Mouse (Mus musculus) gastrocnemius, adult 2 months (tissue): ENCODE data around the gene Smarce1. TPM values are rescaled to one million over a fixed set of nuclear protein-coding genes. Genes with fewer than 3 reads are reported as not detected.

ENCODE experiments used
- DNase-seq: peaks from one replicate; pipeline ENCODE4 v3.0.0; 2022
- H3K27ac ChIP-seq: fragments of 200-600 bp; 2 replicates; pipeline ENCODE4 v1.8.1; 2022; ENCODE audit warnings: mild to moderate bottlenecking
- H3K4me3 ChIP-seq: fragments of 200-600 bp; 2 replicates; pipeline ENCODE4 v1.8.1; 2022; ENCODE audit warnings: mild to moderate bottlenecking, moderate library complexity
- CTCF ChIP-seq: fragments of 200-600 bp; IDR thresholded peaks from 2 replicates; pipeline ENCODE4 v1.8.1; 2022; ENCODE audit warnings: antibody characterized with exemption, mild to moderate bottlenecking, moderate library complexity
- intact Hi-C: fragments of 180-260 bp; cut with DNase I; formaldehyde crosslinking; loops from one replicate; pipeline ENCODE4 v1.15.1; 2025
- total RNA-seq, 2 experiments: library from RNA; stranded (reverse); gene quantifications; 2 replicates each; pipeline ENCODE4 v1.2.3; 2021

The Smarce1 gene
- total RNA-seq, 2 experiments from 2014 or later = 33.2 to 33.4 TPM

GRCm38 (mm10) chr11:99221811-99222210 lies 9.0 kb downstream of the Smarce1 start:
- peak; percentile 69 for DNase-seq
- TF ChIP-seq CTCF = peak; percentile 31
- Histone ChIP-seq H3K27ac (peak overlapping the region; percentile 82), H3K4me3 (no peak overlapping the region)
- intact Hi-C loops = no loop called here

DNA sequence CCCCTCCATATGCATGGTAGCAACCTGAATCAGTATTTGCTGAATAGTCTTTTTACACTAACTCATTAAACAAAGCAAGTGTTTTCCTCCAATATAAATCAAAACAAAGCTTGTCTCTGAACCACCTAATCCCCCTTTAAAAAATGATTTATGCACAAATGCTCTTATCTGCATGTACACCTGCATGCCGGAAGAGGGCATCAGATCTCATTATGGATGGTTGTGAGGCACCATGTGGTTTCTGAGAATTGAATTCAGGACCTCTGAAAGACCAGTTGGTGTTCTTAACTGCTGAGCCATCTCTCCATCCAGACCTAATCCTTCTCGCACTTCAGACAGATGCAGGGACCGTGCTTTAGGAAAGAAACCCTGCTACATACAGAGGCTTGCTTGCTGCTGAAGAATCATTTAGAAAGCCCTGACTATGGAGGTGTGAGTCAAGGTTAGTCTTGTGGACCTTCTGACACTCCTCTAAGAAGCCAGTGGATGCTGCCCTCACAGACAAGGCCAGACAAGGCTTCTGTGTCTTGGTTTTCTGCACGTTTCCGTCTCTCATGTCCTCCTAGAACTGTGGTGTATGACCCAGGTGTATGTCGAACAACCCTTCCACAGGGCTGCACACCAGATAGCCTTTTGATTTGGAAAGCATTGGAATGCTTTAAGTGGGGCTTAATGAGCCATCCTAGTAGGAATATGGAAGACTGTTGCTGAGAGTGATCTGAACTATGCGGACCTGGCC lies 13.4 kb downstream of the Smarce1 start:
- no peak overlapping the region for H3K4me3 ChIP-seq
- H3K27ac ChIP-seq = peak overlapping the region; percentile 84
- no peak; the same call in 1 of the 2 replicates for TF ChIP-seq CTCF
- intact Hi-C loops = no loop called here
- DNase-seq = no peak

DNA sequence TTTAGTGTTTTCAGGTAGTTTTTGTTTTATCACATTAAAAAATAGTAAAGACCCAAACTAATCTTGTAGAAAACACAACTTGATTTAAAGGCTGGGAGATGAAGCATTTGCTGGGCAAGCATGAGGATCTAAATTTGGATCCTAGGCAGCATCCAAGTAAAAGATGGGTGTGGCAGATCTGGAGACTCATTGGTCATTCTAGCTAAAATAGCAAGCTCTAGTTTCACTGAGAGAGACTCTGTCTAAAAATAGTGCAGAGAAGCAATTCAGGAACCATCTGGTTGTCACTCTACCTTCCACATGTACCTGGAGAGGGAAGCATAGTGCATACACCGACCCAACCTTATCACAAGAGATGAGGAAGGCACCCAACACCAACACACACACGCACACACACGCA lies 14.6 kb downstream of the Smarce1 start:
- no peak for TF ChIP-seq CTCF
- intact Hi-C loops = no loop called here
- DNase-seq = no peak
- H3K4me3 ChIP-seq = no peak overlapping the region
- peak overlapping the region; percentile 84 for H3K27ac ChIP-seq

DNA sequence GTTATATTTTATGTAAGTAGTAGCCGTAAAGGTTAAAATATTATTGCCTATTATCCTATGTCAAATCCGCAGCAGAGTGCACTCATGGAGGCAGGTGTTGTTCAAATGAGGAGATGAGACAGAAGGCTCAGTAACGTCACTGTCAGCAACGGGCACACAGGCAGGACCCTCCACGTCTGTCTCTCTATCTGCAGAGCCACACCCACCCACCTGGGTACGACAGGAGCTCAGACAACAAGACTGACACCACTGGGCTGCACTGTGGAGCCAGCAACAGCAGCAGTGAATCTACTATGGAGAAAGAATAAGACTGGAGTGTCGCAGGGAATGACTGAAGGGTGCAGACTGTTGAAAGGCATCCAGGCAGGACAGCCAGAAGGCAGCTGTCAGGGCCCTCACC lies 18.1 kb downstream of the Smarce1 start:
- DNase-seq = no peak
- TF ChIP-seq CTCF = no peak
- no peak overlapping the region for H3K4me3 ChIP-seq
- H3K27ac ChIP-seq = no peak overlapping the region
- intact Hi-C loops = no loop called here

DNA sequence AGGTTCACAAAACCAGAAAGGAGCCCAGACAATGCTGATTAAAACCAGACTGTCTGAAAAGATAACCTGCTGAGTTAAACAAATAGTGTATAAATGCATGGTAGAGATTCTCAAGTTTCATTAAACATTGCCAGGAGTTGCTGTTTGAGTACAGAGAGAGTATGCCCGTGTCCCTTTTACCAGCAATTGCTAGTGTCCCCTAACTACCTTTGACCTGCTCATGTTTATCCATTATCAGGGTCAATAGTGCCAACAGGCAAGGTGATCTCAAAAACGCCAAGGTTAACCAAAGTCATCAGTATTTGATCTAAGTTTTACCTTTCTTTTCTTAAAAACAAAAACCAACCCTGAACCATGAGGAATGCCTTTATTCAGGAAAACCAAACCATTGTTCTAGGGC lies 18.9 kb downstream of the Smarce1 start:
- intact Hi-C loops = no loop called here
- no peak for DNase-seq
- H3K27ac ChIP-seq = no peak overlapping the region
- TF ChIP-seq CTCF = no peak
- no peak overlapping the region for H3K4me3 ChIP-seq

DNA sequence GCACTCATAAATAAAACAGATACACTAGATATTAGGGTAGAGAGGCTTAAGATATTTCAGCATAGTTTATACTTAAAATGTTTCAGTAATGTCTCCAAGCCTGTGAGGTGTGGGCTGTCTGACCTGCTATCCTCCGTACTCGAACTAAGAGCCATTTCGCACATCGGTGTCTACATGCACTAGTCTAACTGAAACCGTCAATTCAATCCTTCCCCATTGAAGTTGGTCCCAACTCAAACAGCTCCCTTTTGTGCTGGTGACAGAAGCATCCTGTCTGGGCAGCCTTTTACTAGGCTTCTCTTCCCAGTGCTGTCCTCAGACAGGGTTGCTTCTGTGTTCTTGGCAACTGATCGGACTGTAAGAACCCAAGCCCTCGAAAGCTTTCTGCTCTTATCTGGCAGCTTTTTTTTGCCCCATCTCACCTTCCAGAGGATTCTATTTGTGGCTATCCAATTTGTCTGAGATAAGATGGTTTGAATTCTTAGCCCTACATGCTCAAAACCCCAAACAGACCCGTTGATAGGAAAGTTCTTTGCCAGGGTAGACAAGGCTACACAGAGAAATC lies 22.6 kb downstream of the Smarce1 start:
- Histone ChIP-seq H3K4me3 (no peak overlapping the region), H3K27ac (no peak overlapping the region)
- DNase-seq = no peak
- intact Hi-C loops = loop anchor here (5.0 kb wide), 2 partner anchors 34 to 84 kb away; partner anchors contain the start of gene Krt222
- TF ChIP-seq CTCF = no peak

GRCm38 (mm10) chr11:99207449-99207848 lies 23.4 kb downstream of the Smarce1 start:
- no peak for TF ChIP-seq CTCF
- Histone ChIP-seq H3K27ac (no peak overlapping the region), H3K4me3 (no peak overlapping the region)
- intact Hi-C loops = loop anchor here (5.0 kb wide), 2 partner anchors 35 to 85 kb away; partner anchors contain the start of gene Krt222
- DNase-seq = no peak

- peak; percentile 85 for TF ChIP-seq CTCF
- Histone ChIP-seq H3K27ac (no peak overlapping the region), H3K4me3 (no peak overlapping the region)
- DNase-seq = peak; percentile 40
- intact Hi-C loops = loop anchor here (5.0 kb wide), 2 partner anchors 35 to 85 kb away; partner anchors contain the start of gene Krt222
These were observed 23.9 kb downstream of the Smarce1 start for GRCm38 (mm10) chr11:99206954-99207353.

DNA sequence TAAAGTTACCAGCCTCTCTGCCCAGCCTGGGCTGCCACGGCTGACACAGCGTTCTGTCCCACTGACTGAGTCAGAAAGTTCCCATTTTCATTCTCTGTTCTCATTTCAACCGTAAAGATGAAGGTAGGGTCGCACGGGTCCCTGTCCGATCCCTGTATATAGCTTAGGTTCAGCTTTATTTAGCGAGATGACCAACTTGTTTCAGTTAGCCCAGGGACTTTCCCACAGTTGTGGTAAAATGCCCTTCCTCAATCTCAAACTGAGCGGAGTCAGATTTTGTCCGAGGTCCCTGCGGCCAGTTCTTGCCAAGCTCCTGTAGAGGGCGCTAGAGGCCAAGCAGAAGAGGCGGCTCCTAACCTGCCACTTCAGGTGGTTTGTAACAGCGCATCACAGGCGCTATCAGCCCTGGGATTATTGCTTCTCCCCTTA lies 41.6 kb downstream of the Smarce1 start:
- peak; percentile 66 for DNase-seq
- intact Hi-C loops = loop anchor here (1.0 to 5.0 kb wide), 3 partner anchors 58 to 120 kb away; no protein-coding TSS in a partner anchor
- no peak overlapping the region for H3K27ac ChIP-seq
- no peak overlapping the region for H3K4me3 ChIP-seq
- peak; percentile 95 for TF ChIP-seq CTCF

DNA sequence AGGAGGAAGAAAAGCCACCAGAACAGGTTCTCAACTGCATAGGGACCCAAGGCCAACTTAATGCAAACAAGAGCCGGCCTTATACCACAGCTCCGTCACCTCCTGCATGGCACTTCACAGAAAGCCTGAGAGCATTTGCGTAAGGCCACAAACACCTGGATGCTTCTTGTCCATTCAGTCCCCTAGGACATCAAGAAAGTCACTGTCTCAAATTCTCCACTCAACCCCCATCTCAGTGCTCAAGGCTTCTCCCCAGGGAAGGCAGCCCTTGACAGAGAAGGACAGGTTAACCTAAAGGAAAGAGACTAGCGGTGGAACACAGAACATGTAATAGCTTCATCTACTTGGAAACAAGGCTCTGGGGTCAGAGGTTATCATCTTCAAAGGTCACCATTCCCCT lies 43.5 kb downstream of the Smarce1 start:
- intact Hi-C loops = loop anchor here (5.0 kb wide), 1 partner anchor 60 kb away; no protein-coding TSS in a partner anchor

DNA sequence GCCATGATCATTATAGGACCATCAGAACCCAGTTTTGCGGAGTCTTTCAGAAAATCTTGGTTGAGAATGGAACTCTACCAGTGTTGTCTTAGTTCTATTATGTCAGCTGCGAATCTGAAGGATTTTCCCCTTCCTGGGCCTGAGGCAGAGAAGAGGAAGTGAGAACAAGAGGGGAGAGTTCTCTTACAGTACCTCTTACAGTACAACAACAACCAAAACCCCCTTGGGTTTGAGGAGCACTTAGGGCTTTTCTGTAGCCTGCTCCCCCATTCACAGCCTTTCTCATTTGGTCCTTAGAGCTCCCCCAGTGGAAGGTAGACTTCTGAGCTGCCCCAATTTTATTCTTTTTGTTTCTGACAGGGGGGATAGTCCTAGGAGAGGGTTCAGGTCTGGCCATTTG lies 44.0 kb downstream of the Smarce1 start:
- Histone ChIP-seq H3K27ac (no peak overlapping the region), H3K4me3 (no peak overlapping the region)
- no peak for DNase-seq
- no peak for TF ChIP-seq CTCF
- intact Hi-C loops = loop anchor here (5.0 kb wide), 1 partner anchor 60 kb away; no protein-coding TSS in a partner anchor

More for the DNA sequence above, 43.5 kb downstream of the Smarce1 start:
- Histone ChIP-seq H3K27ac (no peak overlapping the region), H3K4me3 (no peak overlapping the region)
- TF ChIP-seq CTCF = no peak
- DNase-seq = no peak

DNA sequence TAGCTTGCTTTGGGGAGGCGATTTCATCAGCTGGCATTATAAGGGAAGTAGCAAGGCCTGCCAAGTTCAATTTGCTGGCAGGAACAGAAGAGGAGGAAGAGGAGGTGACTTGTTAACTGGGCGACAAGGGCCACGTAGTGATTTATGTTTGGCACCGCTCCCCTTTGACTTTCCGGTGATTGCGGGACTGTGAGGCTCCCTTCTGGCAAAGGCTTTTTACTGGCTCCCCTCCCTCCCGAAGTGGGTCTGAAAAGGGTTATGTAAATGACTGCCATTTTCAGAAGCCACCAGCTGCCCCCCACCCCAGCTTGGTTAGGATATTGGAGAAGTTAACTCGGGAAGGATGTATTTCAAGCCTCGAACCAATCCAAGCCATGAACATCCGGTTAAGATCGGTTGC lies 48.2 kb downstream of the Smarce1 start:
- intact Hi-C loops = no loop called here
- H3K4me3 ChIP-seq = no peak overlapping the region
- no peak for DNase-seq
- no peak for TF ChIP-seq CTCF
- H3K27ac ChIP-seq = no peak overlapping the region

DNA sequence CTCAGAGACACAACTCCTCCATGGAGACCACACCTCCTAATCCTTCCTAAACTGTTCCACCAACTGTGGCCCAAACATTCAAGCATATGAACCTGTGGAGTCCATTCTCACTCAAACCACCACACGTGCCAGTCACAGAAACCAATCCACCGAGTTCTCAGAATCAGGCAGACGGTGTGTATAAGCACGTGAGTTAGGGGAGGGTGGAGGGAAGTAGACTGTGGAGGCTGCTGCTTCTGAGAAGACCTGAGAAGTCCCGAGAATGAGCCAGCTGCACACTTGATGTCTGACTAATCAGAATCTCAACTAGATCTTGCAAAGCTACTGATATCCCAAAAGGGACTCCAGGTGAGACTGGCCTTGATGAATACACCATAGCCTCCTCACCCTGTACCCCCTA lies 50.7 kb downstream of the Smarce1 start:
- intact Hi-C loops = no loop called here
- no peak overlapping the region for H3K27ac ChIP-seq

More for the DNA sequence above, 50.7 kb downstream of the Smarce1 start:
- no peak for DNase-seq
- no peak overlapping the region for H3K4me3 ChIP-seq
- TF ChIP-seq CTCF = no peak
